Mouse (Mus musculus) frontal cortex, adult 2 months (tissue): ENCODE results near the gene March9. TPM values are rescaled to one million over a fixed set of nuclear protein-coding genes. Genes with fewer than 3 reads are reported as not detected.

Source experiments
- DNase-seq, 2 experiments: peaks; one replicate each; pipeline ENCODE4 v3.0.0; 2022; ENCODE audit warnings: low spot score in 1 of 2; ENCODE audit errors: extremely low spot score in 1 of 2
- polyA plus RNA-seq: library from polyadenylated mRNA; depleted of rRNA; stranded (reverse); fragments of >200 nt; gene quantifications from 2 replicates; pipeline ENCODE4 v1.2.3, GENCODE M21; 2012; rRNA removed

Gene March9
- 13.2 and 14.4 TPM in 2 replicates for polyA plus RNA-seq

- peak in 1 of 2 experiments; percentile 80 for DNase-seq
Observed at GRCm38 (mm10) chr10:127059968-127060916, at the start of gene March9. Gene March9, minus strand, starts transcription at chr10:127060184.

GRCm38 (mm10) chr10:127108262-127108583, 48.2 kb upstream of the March9 start:
- DNase-seq: no peak

DNA sequence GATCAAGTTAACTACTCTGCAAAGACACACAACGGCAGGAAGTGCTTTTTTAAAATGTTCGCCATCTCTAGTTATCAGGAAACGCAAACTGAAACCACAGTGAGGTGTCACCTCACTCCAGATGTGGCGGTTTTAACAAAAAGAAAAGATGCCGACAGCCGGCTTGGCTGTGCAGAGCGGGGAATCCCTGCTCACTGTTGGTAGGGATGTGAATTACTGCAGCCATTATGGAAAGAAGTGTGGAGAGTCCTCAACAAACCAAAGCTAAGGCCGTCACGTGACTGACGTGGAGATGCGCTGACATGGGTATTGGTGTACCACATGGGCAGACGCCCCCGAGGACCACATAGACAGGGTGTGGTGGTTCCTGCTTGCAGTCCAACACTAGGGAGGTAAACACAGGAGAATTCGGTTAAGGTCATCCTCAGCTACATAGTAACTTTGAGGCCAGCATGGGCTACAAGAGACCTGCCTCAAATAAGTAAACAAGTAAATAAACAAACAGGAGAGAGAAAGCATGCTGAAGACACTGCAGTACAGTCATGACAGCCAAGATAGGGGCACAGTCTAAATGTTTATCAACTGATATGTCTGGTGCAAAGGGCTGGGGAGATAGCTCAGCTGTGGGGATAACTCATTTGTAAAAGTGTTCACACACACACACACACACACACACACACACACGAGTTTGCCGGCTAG, 47.7 kb upstream of the March9 start:
- DNase-seq: no peak

DNA sequence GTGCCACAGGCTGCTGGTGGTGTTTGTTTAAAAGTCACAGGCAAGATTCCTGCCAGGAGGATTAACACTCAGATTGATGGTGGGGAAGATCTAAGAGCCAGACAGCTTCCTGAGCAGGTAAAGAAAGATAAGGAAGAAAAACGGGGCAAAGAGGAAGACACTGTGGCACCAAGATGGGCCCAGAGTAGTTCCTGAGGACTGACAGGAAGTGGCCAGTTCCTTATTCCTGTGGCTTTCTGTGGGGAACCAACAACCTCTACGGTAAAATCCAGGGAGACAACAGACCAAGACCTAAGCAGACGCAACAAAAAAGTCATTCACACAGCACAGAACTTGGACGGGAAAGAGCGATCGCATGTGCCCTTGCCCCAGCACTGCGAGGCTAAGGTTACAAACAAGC, 43.6 kb upstream of the March9 start:
- no peak for DNase-seq

GRCm38 (mm10) chr10:127101151-127101550, 41.2 kb upstream of the March9 start:
- no peak for DNase-seq

DNA sequence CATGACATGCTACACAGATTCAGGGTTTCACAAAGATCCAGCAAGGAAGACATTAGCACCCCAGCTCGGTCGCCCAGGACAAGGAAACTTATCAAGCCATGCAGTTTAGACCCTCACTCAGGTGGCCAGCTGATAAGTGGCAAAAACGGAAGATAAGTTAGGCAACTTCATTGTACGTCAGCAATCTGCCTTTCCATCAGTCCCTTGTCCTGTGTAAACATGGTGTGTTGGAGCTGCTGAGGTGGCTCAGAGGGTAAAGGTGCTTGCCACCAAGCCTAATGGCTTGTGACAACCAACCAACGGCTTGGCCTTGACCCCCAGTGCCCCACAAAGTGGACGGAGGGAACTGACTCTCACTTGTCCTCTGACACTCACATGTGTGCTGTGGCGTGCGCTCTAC, 40.4 kb upstream of the March9 start:
- DNase-seq: no peak

- no peak for DNase-seq
Observed at GRCm38 (mm10) chr10:127099868-127100267, 39.9 kb upstream of the March9 start.

DNA sequence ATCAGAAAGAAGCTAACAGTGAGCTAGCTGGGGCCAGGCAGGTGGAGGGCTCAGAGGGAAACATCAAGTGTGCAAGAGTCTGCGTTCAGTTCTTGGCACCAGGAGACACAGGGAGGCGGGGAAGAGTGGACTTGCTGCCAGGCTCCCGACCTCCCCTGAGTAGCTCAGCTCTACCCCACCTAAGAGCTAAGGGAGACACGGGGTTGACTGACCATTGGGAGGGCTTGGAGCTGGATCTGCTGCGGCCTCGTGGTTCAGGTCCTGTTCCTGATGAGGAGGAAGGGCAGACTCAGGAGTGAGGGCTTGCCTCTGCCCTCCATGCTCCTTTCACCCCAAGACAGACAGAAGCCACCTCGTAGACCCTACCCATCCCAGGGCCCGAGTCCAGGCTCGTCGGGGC, 39.2 kb upstream of the March9 start:
- DNase-seq: no peak

DNA sequence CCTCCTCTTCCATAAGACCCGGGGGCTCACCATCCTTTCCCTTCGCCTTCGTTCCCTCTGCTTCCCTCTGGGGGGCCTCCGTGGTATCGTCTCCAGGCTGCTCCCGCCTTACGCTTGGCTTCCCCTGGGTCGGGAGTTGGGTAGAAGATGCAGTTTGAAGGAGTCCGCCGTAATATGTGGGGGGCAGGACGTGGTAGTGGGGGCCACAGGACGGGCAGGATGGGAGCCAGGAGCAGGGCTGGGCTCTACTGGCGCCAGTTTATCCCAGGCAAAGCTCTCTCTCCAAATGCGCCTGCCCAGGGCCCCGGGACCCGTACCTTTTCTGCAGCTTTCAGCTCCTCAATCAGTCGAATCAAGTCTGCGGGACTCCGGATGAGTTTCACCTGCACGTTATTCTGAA, 38.5 kb upstream of the March9 start:
- no peak for DNase-seq

- no peak for DNase-seq
Observed at GRCm38 (mm10) chr10:127094382-127094802, 34.4 kb upstream of the March9 start.

- no peak for DNase-seq
Observed at GRCm38 (mm10) chr10:127092742-127093141, 32.8 kb upstream of the March9 start.

DNA sequence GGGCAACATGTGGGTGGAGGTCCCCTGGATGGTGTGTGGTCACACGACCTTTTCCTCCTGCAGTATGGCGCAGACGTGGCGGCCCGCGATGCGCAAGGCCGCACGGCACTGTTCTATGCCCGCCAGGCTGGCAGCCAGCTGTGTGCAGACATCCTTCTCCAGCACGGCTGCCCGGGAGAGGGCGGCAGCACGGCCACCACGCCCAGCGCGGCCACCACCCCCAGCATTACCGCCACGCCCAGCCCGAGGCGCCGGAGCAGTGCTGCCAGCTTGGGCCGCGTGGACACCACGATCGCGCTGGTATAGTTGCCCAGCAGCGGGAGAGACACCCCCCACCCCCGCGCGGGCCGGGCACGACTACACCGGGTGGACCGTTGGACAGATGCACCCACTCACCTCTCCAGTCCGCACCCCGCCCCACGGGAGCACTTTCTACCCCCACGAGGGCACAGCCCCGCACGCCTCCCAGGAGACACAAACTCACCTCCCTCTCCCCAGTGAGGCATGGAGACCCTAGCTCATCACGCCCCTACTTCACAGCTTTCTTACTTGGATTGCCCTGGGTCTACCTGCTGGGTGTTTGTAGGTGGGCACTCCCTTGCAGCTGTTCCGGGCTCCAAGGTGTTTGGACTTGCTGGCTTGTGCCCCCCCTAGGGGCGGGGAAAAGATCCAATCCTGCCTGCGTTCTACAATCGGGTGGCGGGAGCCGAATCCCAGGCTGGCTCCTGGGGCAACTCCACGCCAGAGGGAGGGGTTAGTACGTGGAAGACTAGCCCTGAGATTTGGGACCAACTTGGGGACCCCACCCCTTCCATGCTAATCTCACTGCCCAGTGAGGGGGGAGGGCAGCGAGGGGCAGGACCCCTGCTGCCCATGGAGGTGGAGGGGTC, 31.8 kb upstream of the March9 start:
- no peak for DNase-seq

GRCm38 (mm10) chr10:127090560-127091411, 30.8 kb upstream of the March9 start:
- no peak for DNase-seq

- no peak for DNase-seq
Observed at GRCm38 (mm10) chr10:127085633-127086032, 25.6 kb upstream of the March9 start.

DNA sequence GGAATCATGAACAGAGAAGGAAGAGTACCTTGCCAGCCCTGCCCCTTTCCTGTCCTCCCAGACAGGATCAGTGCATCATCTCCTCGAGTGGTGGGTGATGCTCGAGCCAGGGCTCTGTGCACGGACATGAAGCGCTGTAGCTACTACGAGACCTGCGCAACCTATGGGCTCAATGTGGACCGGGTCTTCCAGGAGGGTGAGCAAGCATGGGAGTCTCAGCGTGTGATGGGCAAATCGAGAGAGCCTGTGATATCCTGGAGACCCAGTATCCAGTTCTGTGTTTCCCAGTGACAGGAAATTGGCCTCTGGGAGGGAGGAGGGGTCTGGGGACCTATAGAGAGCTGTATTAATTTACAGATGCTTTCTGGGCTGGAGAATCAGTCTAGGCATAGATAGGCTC, 25.1 kb upstream of the March9 start:
- no peak for DNase-seq

- DNase-seq: no peak
Observed at GRCm38 (mm10) chr10:127083915-127084306, 23.9 kb upstream of the March9 start.

GRCm38 (mm10) chr10:127083292-127083914, 23.4 kb upstream of the March9 start:
- DNase-seq: no peak

DNA sequence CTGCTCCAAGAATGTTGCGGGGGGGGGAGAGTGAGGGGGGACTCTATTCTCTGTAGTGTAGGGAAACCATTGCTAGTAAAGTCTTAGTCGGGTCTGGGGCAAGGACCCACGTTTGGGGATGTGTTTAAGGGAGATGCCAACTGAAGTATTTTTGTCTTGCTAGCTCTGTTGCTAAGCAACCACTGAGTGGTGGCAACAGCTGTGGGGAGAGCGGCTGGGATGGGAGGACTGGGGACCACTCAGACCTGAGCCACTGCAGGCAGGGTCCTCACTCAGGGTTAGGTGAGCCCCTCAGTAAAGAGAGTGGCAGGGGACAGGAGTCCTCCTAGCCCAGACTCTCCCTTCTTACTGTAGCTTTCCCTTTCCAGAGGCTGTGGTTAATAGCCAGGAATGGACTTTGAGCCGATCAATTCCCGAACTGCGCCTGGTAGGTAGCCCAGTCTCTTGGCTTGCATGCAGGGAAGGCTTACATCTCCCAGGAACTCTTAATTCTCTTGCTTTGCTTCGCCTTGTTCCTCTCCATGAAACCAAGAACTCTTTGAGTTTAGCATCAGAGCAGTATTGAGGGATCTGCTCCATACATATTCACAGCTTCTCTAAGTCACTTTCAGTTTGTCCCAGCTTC, 22.1 kb upstream of the March9 start:
- DNase-seq: peak in 1 of 2 experiments; percentile 65
